Mouse (Mus musculus) stomach, embryonic 16.5 days (tissue): ENCODE data around the gene Cdk1. TPM values are rescaled to one million over a fixed set of nuclear protein-coding genes. Genes with fewer than 3 reads are reported as not detected.

Experiments
- ATAC-seq: fragments of 200-750 bp; cut with Nextera tagmentation; 2 replicates; pipeline ENCODE4 v1.8.0; 2017; ENCODE audit warnings: moderate number of reproducible peaks, moderate TSS enrichment; ENCODE audit not compliant: insufficient read depth, low FRiP score
- H3K27ac ChIP-seq: fragments of 300-500 bp; sonication (generic); 2 replicates; pipeline ENCODE4 v1.5.1; 2014; ENCODE audit warnings: low read length
- H3K27me3 ChIP-seq: fragments of 300-500 bp; sonication (generic); 2 replicates; pipeline ENCODE4 v1.6.1; 2014; ENCODE audit warnings: low read length, control low read depth, mixed read lengths; ENCODE audit not compliant: control insufficient read depth, insufficient read depth
- H3K36me3 ChIP-seq: fragments of 300-500 bp; sonication (generic); 2 replicates; pipeline ENCODE4 v1.6.1; 2014; ENCODE audit warnings: low read length; ENCODE audit not compliant: control insufficient read depth, insufficient read depth
- H3K4me1 ChIP-seq: fragments of 300-500 bp; sonication (generic); 2 replicates; pipeline ENCODE4 v1.6.1; 2014; ENCODE audit warnings: low read length, control low read depth, mixed read lengths; ENCODE audit not compliant: control insufficient read depth, insufficient read depth
- H3K4me2 ChIP-seq: fragments of 300-500 bp; sonication (generic); 2 replicates; pipeline ENCODE4 v1.6.1; 2014; ENCODE audit warnings: low read depth, low read length, mixed read lengths
- H3K4me3 ChIP-seq: fragments of 300-500 bp; sonication (generic); replicated peaks from 2 replicates; pipeline ENCODE4 v1.5.1; 2014; ENCODE audit warnings: mild to moderate bottlenecking, low read length
- H3K9ac ChIP-seq: fragments of 300-500 bp; sonication (generic); 2 replicates; pipeline ENCODE4 v1.6.1; 2014; ENCODE audit warnings: low read length
- H3K9me3 ChIP-seq: fragments of 300-500 bp; sonication (generic); replicated peaks from 2 replicates; pipeline ENCODE4 v1.6.1; 2016; ENCODE audit warnings: low read length, control low read depth; ENCODE audit not compliant: control insufficient read depth
- WGBS: fragments of 180-500 bp; shearing (Covaris S2); extraction: QIAGEN DNeasy Blood & Tissue Kit; methylation state at CpG from one replicate; pipeline ENCODE4 v1.1.7; 2014; 5-methylcytosine and 5-hydroxymethylcytosine counted together
- polyA plus RNA-seq: library from polyadenylated mRNA; unstranded; fragments of >200 nt; fragmentation: Nextera tagmentation; extraction: Ambion mirVana; gene quantifications from 2 replicates; pipeline ENCODE4 v1.2.1, GENCODE M21; 2015

Gene Cdk1
- polyA plus RNA-seq, 1 experiment from 2014 or later = 323 TPM

DNA sequence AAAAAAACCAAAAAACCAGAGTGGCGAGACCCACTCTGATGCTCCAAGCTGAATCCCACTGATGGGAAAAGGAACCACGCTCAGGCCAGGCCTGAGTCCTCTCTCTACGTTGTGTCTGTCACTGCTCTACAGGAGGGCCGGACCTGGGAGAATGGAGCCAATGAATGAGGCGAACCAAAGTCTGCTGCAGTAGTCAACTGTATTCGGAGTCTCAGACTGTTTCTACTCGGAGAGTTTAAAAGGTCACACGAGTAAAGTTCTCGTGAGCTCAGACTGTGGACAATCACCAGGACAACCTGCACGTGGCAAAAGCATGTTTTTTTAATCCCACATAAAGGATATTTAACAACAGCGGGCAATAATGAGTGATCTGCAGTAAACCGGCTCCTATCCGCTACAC, 28.8 kb downstream of the Cdk1 start:
- H3K4me3 ChIP-seq = no peak overlapping the region
- H3K27ac ChIP-seq = no peak overlapping the region
- 79% methylated on average over 13 of the region's 13 CpGs for WGBS
- H3K4me1 ChIP-seq = no peaks in the 10 kb centered on the region; the same call in 1 of the 2 replicates
- ATAC-seq = no peak
- no peaks in the 10 kb centered on the region for H3K36me3 ChIP-seq
- H3K4me2 ChIP-seq = no peak overlapping the region
- no peaks in the 10 kb centered on the region for H3K9me3 ChIP-seq
- no peaks in the 10 kb centered on the region for H3K27me3 ChIP-seq
- H3K9ac ChIP-seq = no peak overlapping the region

- ATAC-seq = peak; percentile 80; the same call in 1 of the 2 replicates
- peak overlapping the region; percentile 62 for H3K27ac ChIP-seq
- no peaks in the 10 kb centered on the region for H3K4me1 ChIP-seq
- no peaks in the 10 kb centered on the region for H3K27me3 ChIP-seq
- H3K9me3 ChIP-seq = no peaks in the 10 kb centered on the region
- no peak overlapping the region for H3K9ac ChIP-seq
- no peaks in the 10 kb centered on the region for H3K36me3 ChIP-seq
- H3K4me2 ChIP-seq = peak overlapping the region; percentile 42
- 29% methylated on average over 15 of the region's 15 CpGs for WGBS
- peak overlapping the region; percentile 30 for H3K4me3 ChIP-seq
Measured at GRCm38 (mm10) chr10:69321519-69322035, 31.2 kb downstream of the Cdk1 start.

DNA sequence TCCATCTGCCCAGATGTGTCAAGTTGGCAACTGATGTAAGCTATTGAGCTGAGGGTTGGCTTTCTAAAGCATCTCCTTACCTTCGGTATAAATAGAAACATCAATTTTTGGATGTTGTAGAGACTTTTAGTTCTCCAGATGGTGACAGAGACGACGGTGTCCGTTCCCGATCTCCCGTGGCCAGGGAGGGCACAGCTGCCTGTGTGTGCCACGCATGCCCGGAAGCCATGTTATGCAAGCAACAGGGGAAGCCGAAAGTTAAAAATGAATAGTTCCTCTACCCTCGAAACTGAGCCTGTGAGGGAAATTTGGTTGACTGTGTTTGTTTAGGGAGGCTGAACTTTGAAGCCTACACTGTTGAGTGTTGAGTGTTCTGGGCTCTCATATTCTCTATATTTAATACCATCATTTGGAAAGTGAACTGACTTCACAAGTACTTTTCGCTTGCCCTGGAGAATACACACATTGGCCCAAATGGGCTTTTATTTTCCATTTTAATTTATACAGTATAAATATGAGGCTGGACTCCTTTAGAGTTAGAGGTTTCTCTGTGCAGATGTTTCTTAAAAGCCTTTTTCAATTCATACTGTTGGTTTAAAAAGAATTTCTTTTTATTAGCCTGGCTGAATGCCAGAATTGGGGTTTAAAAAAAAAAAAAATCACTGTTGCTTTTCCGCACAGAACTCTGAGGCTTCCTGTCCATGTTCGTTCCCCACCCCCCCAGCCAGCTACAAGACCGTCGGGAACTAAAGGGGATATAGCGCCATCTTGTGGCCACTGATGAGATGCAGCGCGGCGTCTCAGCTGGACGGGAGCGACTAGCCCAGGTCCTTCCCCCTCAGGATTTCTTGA, 31.8 kb downstream of the Cdk1 start:
- Histone ChIP-seq H3K36me3 (no peaks in the 10 kb centered on the region), H3K27me3 (no peaks in the 10 kb centered on the region), H3K4me1 (no peaks in the 10 kb centered on the region), H3K27ac (peak overlapping the region; percentile 62), H3K4me3 (peak overlapping the region; percentile 30), H3K9me3 (no peaks in the 10 kb centered on the region), H3K9ac (no peak overlapping the region), H3K4me2 (peak overlapping the region; percentile 42)
- peak; percentile 92; the same call in 1 of the 2 replicates for ATAC-seq
- WGBS = 39% methylated on average over 21 of the region's 21 CpGs

DNA sequence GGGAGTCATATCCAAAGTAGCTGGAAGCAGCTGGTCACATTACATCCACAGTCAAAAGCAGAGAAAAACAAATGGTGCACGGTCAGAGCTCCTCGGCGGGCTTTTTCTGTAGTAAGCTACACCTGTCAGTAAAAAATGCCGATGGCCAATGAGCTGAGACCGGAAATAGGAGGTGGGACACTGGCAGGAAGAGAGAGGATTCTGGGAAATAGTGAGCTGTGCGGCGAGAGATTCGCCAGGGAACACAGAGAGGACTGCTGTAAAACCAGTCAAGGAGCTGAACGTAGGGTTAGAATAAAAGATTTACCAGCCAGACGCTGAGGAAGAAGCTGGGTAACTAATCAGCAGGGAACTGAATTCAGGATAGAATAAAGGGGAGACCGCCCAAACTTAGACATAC, 34.2 kb downstream of the Cdk1 start:
- Histone ChIP-seq H3K27me3 (no peaks in the 10 kb centered on the region), H3K4me3 (no peak overlapping the region), H3K4me1 (no peaks in the 10 kb centered on the region), H3K27ac (no peak overlapping the region), H3K9me3 (no peaks in the 10 kb centered on the region), H3K4me2 (no peak overlapping the region), H3K36me3 (no peaks in the 10 kb centered on the region), H3K9ac (no peak overlapping the region)
- WGBS = 94% methylated on average over 11 of the region's 11 CpGs
- no peak for ATAC-seq

DNA sequence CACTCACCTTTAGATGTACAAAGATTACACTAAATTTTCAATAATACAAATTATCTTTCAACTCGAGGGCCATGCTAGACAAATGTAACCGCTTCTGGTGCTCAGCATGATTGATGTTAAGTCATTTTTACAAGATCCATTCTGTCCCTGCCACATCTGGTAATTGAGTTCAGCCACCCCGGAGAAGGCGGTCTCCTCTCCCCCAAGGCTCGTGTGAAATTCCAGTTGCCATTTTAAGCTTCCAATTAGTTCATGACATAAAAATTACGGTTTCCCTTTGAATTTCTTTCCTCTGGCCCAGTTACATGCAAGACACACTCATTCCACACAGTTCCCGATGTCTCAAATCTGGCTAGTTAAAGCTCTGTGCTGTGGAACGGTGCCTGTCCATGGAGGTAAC, 38.8 kb downstream of the Cdk1 start:
- H3K27me3 ChIP-seq = no peaks in the 10 kb centered on the region
- no peak overlapping the region for H3K4me3 ChIP-seq
- no peak overlapping the region for H3K27ac ChIP-seq
- H3K4me2 ChIP-seq = no peak overlapping the region
- H3K4me1 ChIP-seq = no peaks in the 10 kb centered on the region
- H3K9me3 ChIP-seq = no peaks in the 10 kb centered on the region
- H3K36me3 ChIP-seq = no peaks in the 10 kb centered on the region
- ATAC-seq = no peak
- 58% methylated on average over 8 of the region's 8 CpGs for WGBS
- H3K9ac ChIP-seq = no peak overlapping the region

DNA sequence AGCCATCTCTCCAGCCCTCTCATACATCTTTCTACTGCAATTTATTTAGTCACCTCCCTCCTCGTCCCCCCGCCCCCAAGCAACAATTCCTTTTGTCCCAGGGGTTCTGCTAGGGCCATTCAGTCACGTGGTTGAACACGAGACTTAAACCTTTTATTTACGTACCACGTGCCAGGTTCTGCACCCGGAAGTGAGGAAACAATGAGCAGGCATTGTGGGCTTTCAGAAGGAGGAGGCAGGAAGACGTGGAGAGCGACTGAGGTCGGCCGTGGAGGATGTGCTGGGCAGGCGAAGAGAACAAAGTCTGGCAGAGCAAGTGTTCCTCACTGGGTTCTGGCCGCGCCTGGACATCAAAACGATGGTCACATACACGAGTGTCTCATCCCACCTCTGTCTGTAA, 40.9 kb downstream of the Cdk1 start:
- 77% methylated on average over 16 of the region's 16 CpGs for WGBS
- H3K9ac ChIP-seq = no peak overlapping the region
- no peaks in the 10 kb centered on the region for H3K36me3 ChIP-seq
- ATAC-seq = no peak
- H3K9me3 ChIP-seq = no peaks in the 10 kb centered on the region
- H3K27ac ChIP-seq = no peak overlapping the region
- H3K27me3 ChIP-seq = no peaks in the 10 kb centered on the region
- no peak overlapping the region for H3K4me2 ChIP-seq
- no peak overlapping the region for H3K4me3 ChIP-seq
- H3K4me1 ChIP-seq = no peaks in the 10 kb centered on the region

GRCm38 (mm10) chr10:69309109-69309508, 43.6 kb downstream of the Cdk1 start:
- no peaks in the 10 kb centered on the region for H3K9me3 ChIP-seq
- peaks cover 4% of the 10 kb centered on the region; the same call in 1 of the 2 replicates for H3K4me1 ChIP-seq
- H3K4me3 ChIP-seq = no peak overlapping the region
- ATAC-seq = no peak
- H3K27ac ChIP-seq = no peak overlapping the region
- WGBS = 41% methylated on average over 5 of the region's 5 CpGs
- no peaks in the 10 kb centered on the region for H3K27me3 ChIP-seq
- no peak overlapping the region for H3K4me2 ChIP-seq
- no peaks in the 10 kb centered on the region for H3K36me3 ChIP-seq
- H3K9ac ChIP-seq = no peak overlapping the region

- ATAC-seq = no peak
- Histone ChIP-seq H3K9ac (no peak overlapping the region), H3K9me3 (no peaks in the 10 kb centered on the region), H3K36me3 (no peaks in the 10 kb centered on the region), H3K4me2 (no peak overlapping the region), H3K4me3 (no peak overlapping the region), H3K27ac (no peak overlapping the region), H3K27me3 (no peaks in the 10 kb centered on the region), H3K4me1 (peaks cover 4% of the 10 kb centered on the region; the same call in 1 of the 2 replicates)
- WGBS = 34% methylated on average over 5 of the region's 5 CpGs
Measured at GRCm38 (mm10) chr10:69307067-69307466, 45.7 kb downstream of the Cdk1 start.

GRCm38 (mm10) chr10:69306205-69306604, 46.5 kb downstream of the Cdk1 start:
- Histone ChIP-seq H3K27ac (no peak overlapping the region), H3K9ac (no peak overlapping the region), H3K27me3 (no peaks in the 10 kb centered on the region), H3K36me3 (no peaks in the 10 kb centered on the region), H3K4me3 (no peak overlapping the region), H3K9me3 (no peaks in the 10 kb centered on the region), H3K4me2 (no peak overlapping the region), H3K4me1 (peaks cover 4% of the 10 kb centered on the region; the same call in 1 of the 2 replicates)
- ATAC-seq = no peak
- WGBS = 45% methylated on average over 14 of the region's 14 CpGs
